Comparison of ENCODE assay signal across 12 mouse cellular contexts in the genomic region with DNA sequence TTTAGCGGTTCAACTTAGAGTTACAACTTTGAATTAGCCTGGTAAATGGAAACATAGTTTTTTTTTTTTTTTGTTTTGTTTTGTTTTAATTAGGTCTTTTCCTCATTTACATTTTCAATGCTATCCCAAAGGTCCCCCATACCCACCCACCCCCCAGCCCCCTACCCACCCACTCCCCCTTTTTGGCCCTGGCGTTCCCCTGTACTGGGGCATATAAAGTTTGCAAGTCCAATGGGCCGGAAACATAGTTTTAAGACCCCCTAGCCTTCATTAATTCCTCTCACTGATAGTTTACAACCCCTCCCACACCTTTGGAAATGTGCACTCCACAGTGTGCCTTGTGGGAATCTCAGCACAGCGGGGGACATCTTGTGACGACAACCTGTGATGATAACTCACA. TPM values are rescaled to one million over a fixed set of nuclear protein-coding genes. Genes with fewer than 3 reads are reported as not detected.
DNase-seq lines count a peak whose midpoint lies in the region; ATAC-seq and TF ChIP-seq lines count a peak whose summit lies in the region.
"Had no signal": no experiment of that assay in that cellular context is flagged by ENCODE, and none has a peak within 500 bp of the region (broad histone marks: within the 10 kb centered on the region; RNA-seq: fewer than 3 reads in every experiment).

No protein-coding gene starts in this region.

- H3K79me2 ChIP-seq in heart, adult 2 months (replicated peaks; ENCODE audit: control insufficient read depth, insufficient read depth, low read length), result no peaks in the 10 kb centered on the region

- no peak for TF ChIP-seq POLR2A in heart, adult 2 months (IDR thresholded peaks at IDR 0.05; ENCODE audit: insufficient read depth, low read depth, low read length)
- TF ChIP-seq POLR2A in thymus, adult 2 months (IDR thresholded peaks at IDR 0.05; ENCODE audit: control insufficient read depth, extremely low read depth, insufficient read depth, low read length, poor library complexity), result no peak

- TF ChIP-seq EP300 in heart, adult 2 months (IDR thresholded peaks at IDR 0.05; ENCODE audit: insufficient read depth, low read depth, low read length), result no peak

- no peaks in the 10 kb centered on the region for H3K9me3 ChIP-seq in heart, embryonic 12.5 days (replicated peaks)
- no peaks in the 10 kb centered on the region for H3K9me3 ChIP-seq in neural tube, embryonic 11.5 days (ENCODE audit: control insufficient read depth, low read length)
- H3K9me3 ChIP-seq in limb, embryonic 15.5 days, result no peaks in the 10 kb centered on the region

- peaks cover 16% of the 10 kb centered on the region for H3K4me1 ChIP-seq in heart, embryonic 12.5 days (replicated peaks)
- H3K4me1 ChIP-seq in heart, adult 2 months (ENCODE audit: control insufficient read depth, insufficient read depth, low read length), result peaks cover 1% of the 10 kb centered on the region; the same call in 1 of the 2 replicates
- H3K4me1 ChIP-seq in neural tube, embryonic 11.5 days (ENCODE audit: control insufficient read depth, insufficient read depth, low read length), result peaks cover 3% of the 10 kb centered on the region; the same call in 1 of the 2 replicates
- H3K4me1 ChIP-seq in limb, embryonic 15.5 days, result 0 out of 2 replicates have a peak, but pooled peaks cover 5% of the 10 kb centered on the region
- no peaks in the 10 kb centered on the region for H3K4me1 ChIP-seq in thymus, adult 2 months (replicated peaks; ENCODE audit: control insufficient read depth, insufficient read depth, low read length)

- WGBS in heart, embryonic 12.5 days, result 77% methylated on average over 5 of the region's 5 CpGs
- 82% methylated on average over 5 of the region's 5 CpGs for WGBS in heart, adult 2 months
- 76% methylated on average over 5 of the region's 5 CpGs for WGBS in neural tube, embryonic 11.5 days
- 67% methylated on average over 5 of the region's 5 CpGs for WGBS in limb, embryonic 15.5 days
- 96% methylated on average over 5 of the region's 5 CpGs for WGBS in thymus, adult 2 months

- H3K27me3 ChIP-seq in heart, embryonic 12.5 days (replicated peaks), result 0 out of 2 replicates have a peak, but pooled peaks cover 5% of the 10 kb centered on the region
- H3K27me3 ChIP-seq in heart, adult 2 months (ENCODE audit: control insufficient read depth, insufficient read depth, low read length), result no peaks in the 10 kb centered on the region
- H3K27me3 ChIP-seq in neural tube, embryonic 11.5 days (ENCODE audit: control insufficient read depth, insufficient read depth, low read length), result no peaks in the 10 kb centered on the region
- H3K27me3 ChIP-seq in limb, embryonic 15.5 days, result no peaks in the 10 kb centered on the region
- H3K27me3 ChIP-seq in thymus, adult 2 months (ENCODE audit: control insufficient read depth, insufficient read depth, low read length), result no peaks in the 10 kb centered on the region; the same call in 1 of the 2 replicates

- H3K27ac ChIP-seq in heart, embryonic 12.5 days (ENCODE audit: poor library complexity, severe bottlenecking), result no peak overlapping the region
- H3K27ac ChIP-seq in heart, adult 2 months, result no peak overlapping the region
- no peak overlapping the region for H3K27ac ChIP-seq in neural tube, embryonic 11.5 days (ENCODE audit: low read depth, low read length)
- H3K27ac ChIP-seq in limb, embryonic 15.5 days, result no peak overlapping the region
- H3K27ac ChIP-seq in thymus, adult 2 months (ENCODE audit: control insufficient read depth, insufficient read depth, low read length), result no peak overlapping the region

- no peak for DNase-seq in heart, adult 2 months
- no peak for DNase-seq in neural tube, embryonic 11.5 days (ENCODE audit: low spot score)
- DNase-seq in neural tube, embryonic 10.5 days (ENCODE audit: extremely low spot score, low spot score), result no peak
- DNase-seq in cerebellum, adult 18-20 months, result no peak
- no peak for DNase-seq in thymus, adult 2 months
- DNase-seq in c-Kit-positive CD71-positive TER-119-positive erythroid progenitor cells, embryonic 14.5 days (ENCODE audit: low spot score), result no peak
- DNase-seq: layer of hippocampus, adult 9-11 months had no signal

- H3K4me3 ChIP-seq in heart, embryonic 12.5 days, result no peak overlapping the region
- no peak overlapping the region for H3K4me3 ChIP-seq in heart, adult 2 months
- no peak overlapping the region for H3K4me3 ChIP-seq in neural tube, embryonic 11.5 days (ENCODE audit: low read depth, low read length)
- H3K4me3 ChIP-seq in limb, embryonic 15.5 days, result no peak overlapping the region
- H3K4me3 ChIP-seq in thymus, adult 2 months (ENCODE audit: control insufficient read depth, insufficient read depth, low read length), result no peak overlapping the region

- intact Hi-C loops in heart, adult 2 months (cut with DNase I), result loop anchor here (2.0 to 5.0 kb wide), 2 partner anchors 75 to 259 kb away; no protein-coding TSS in a partner anchor

- H3K4me2 ChIP-seq in heart, embryonic 12.5 days, result no peak overlapping the region
- H3K4me2 ChIP-seq in neural tube, embryonic 11.5 days (ENCODE audit: low read depth), result no peak overlapping the region
- no peak overlapping the region for H3K4me2 ChIP-seq in limb, embryonic 15.5 days

- H3K36me3 ChIP-seq in heart, embryonic 12.5 days, result no peaks in the 10 kb centered on the region
- no peaks in the 10 kb centered on the region for H3K36me3 ChIP-seq in heart, adult 2 months (ENCODE audit: control insufficient read depth, insufficient read depth, low read length)
- no peaks in the 10 kb centered on the region for H3K36me3 ChIP-seq in neural tube, embryonic 11.5 days (ENCODE audit: control insufficient read depth, insufficient read depth, low read length)
- H3K36me3 ChIP-seq in limb, embryonic 15.5 days, result no peaks in the 10 kb centered on the region
- no peaks in the 10 kb centered on the region for H3K36me3 ChIP-seq in thymus, adult 2 months (ENCODE audit: control insufficient read depth, insufficient read depth, low read length)

- no peak for TF ChIP-seq CTCF in heart, adult 2 months (IDR thresholded peaks at IDR 0.05)
- no peak for TF ChIP-seq CTCF in thymus, adult 2 months (IDR thresholded peaks at IDR 0.05; ENCODE audit: borderline replicate concordance, control insufficient read depth, extremely low read depth, insufficient read depth, low read length, poor library complexity)

- no peak overlapping the region for H3K9ac ChIP-seq in heart, embryonic 12.5 days
- H3K9ac ChIP-seq in heart, adult 2 months (ENCODE audit: low read depth, low read length), result no peak overlapping the region
- no peak overlapping the region for H3K9ac ChIP-seq in neural tube, embryonic 11.5 days (ENCODE audit: low read length)
- no peak overlapping the region for H3K9ac ChIP-seq in limb, embryonic 15.5 days

- ATAC-seq in heart, embryonic 12.5 days (ENCODE audit: insufficient number of reproducible peaks, low FRiP score), result peak; percentile 86
- ATAC-seq in neural tube, embryonic 11.5 days (ENCODE audit: insufficient read depth, low FRiP score, low TSS enrichment), result peak; percentile 88; the same call in 1 of the 2 replicates
- peak; percentile 95 for ATAC-seq in limb, embryonic 15.5 days (ENCODE audit: insufficient number of reproducible peaks, low FRiP score, low TSS enrichment, low read depth)
- ATAC-seq: Patski had no signal

RNA-seq across cellular contexts. Expression of gene Gm17660, which starts 3.8 kb away (rescaled TPM):
- not detected in 2 replicates for polyA plus RNA-seq in heart, embryonic 12.5 days (2016; fragmentation: Nextera tagmentation; extraction: Ambion mirVana)
- not detected for total RNA-seq in heart, adult 2 months (2021)
- polyA plus RNA-seq in heart, adult 2 months (2012; rRNA removed), result not detected in 2 replicates
- not detected in 2 replicates for polyA plus RNA-seq in neural tube, embryonic 11.5 days (2014; fragmentation: Nextera tagmentation; extraction: Ambion mirVana)
- not detected in 2 replicates for polyA plus RNA-seq in limb, embryonic 15.5 days (2015; fragmentation: Nextera tagmentation; extraction: Ambion mirVana)
- not detected in 2 replicates for polyA plus RNA-seq in thymus, adult 2 months (2012; rRNA removed)
- total RNA-seq: monocyte, adult 5-6 weeks had no signal
- polyA plus RNA-seq: cortical plate, adult 2 months; Patski had no signal

RNA-seq across cellular contexts. Expression of gene Nudt9, which starts 27.5 kb away (rescaled TPM):
- 57.2 and 57.3 TPM in 2 replicates for polyA plus RNA-seq in heart, embryonic 12.5 days (2016; fragmentation: Nextera tagmentation; extraction: Ambion mirVana)
- total RNA-seq in heart, adult 2 months (2021), result 10 to 100 TPM; 48.3 to 59.1 TPM
- 38.7 and 39.0 TPM in 2 replicates for polyA plus RNA-seq in heart, adult 2 months (2012; rRNA removed)
- polyA plus RNA-seq in neural tube, embryonic 11.5 days (2014; fragmentation: Nextera tagmentation; extraction: Ambion mirVana), result 76.3 and 78.2 TPM in 2 replicates
- polyA plus RNA-seq in limb, embryonic 15.5 days (2015; fragmentation: Nextera tagmentation; extraction: Ambion mirVana), result 57.0 and 59.6 TPM in 2 replicates
- 43.6 and 49.0 TPM in 2 replicates for polyA plus RNA-seq in thymus, adult 2 months (2012; rRNA removed)

RNA-seq across cellular contexts. Expression of gene Sparcl1, which starts 39.9 kb away (rescaled TPM):
- 21.2 and 25.4 TPM in 2 replicates for polyA plus RNA-seq in heart, embryonic 12.5 days (2016; fragmentation: Nextera tagmentation; extraction: Ambion mirVana)
- total RNA-seq in heart, adult 2 months (2021), result 100 to 1,000 TPM; 182 to 219 TPM
- 122 and 281 TPM in 2 replicates for polyA plus RNA-seq in heart, adult 2 months (2012; rRNA removed)
- 68.9 and 73.1 TPM in 2 replicates for polyA plus RNA-seq in neural tube, embryonic 11.5 days (2014; fragmentation: Nextera tagmentation; extraction: Ambion mirVana)
- polyA plus RNA-seq in limb, embryonic 15.5 days (2015; fragmentation: Nextera tagmentation; extraction: Ambion mirVana), result 96.7 and 115 TPM in 2 replicates
- 15.2 and 26.8 TPM in 2 replicates for polyA plus RNA-seq in thymus, adult 2 months (2012; rRNA removed)
- total RNA-seq: monocyte, adult 5-6 weeks had no signal
- polyA plus RNA-seq: Patski had no signal

RNA-seq across cellular contexts. Expression of gene Hsd17b11, which starts 51.9 kb away (rescaled TPM):
- 3.9 and 4.3 TPM in 2 replicates for polyA plus RNA-seq in heart, embryonic 12.5 days (2016; fragmentation: Nextera tagmentation; extraction: Ambion mirVana)
- total RNA-seq in heart, adult 2 months (2021), result 10 to 100 TPM; 23.1 to 30.8 TPM
- 14.0 and 20.6 TPM in 2 replicates for polyA plus RNA-seq in heart, adult 2 months (2012; rRNA removed)
- polyA plus RNA-seq in neural tube, embryonic 11.5 days (2014; fragmentation: Nextera tagmentation; extraction: Ambion mirVana), result 0.99 and 1.5 TPM in 2 replicates
- 2.9 and 4.0 TPM in 2 replicates for polyA plus RNA-seq in limb, embryonic 15.5 days (2015; fragmentation: Nextera tagmentation; extraction: Ambion mirVana)
- polyA plus RNA-seq in thymus, adult 2 months (2012; rRNA removed), result 15.1 and 18.8 TPM in 2 replicates
